Mouse (Mus musculus) olfactory bulb, adult 2 months (tissue): Measurements from ENCODE around the gene Pqlc3.

Experiments
- CTCF ChIP-seq: fragments of 200-500 bp; IDR thresholded peaks from 2 replicates; pipeline ENCODE4 v1.5.1; 2012; ENCODE audit warnings: low read depth, mild to moderate bottlenecking, low read length, moderate library complexity; ENCODE audit not compliant: insufficient read depth
- POLR2A ChIP-seq: fragments of 200-500 bp; IDR thresholded peaks from 2 replicates; pipeline ENCODE4 v1.6.1; 2012; ENCODE audit warnings: mild to moderate bottlenecking, low read depth, low read length, moderate library complexity; ENCODE audit not compliant: insufficient read depth

- no peak for TF ChIP-seq CTCF
- TF ChIP-seq POLR2A = no peak
Measured at GRCm38 (mm10) chr12:17034671-17035070, 34.5 kb upstream of the Pqlc3 start.
